Mouse (Mus musculus) heart, embryonic 10.5 days (tissue): ENCODE results near the gene Pik3r2. TPM values are rescaled to one million over a fixed set of nuclear protein-coding genes. Genes with fewer than 3 reads are reported as not detected.

Experiments
- DNase-seq: peaks from one replicate; pipeline ENCODE4 v3.0.0-alpha.2; 2017; ENCODE audit warnings: low spot score
- H3K27ac ChIP-seq: fragments of 300-500 bp; sonication (generic); 2 replicates; pipeline ENCODE4 v1.5.1; 2016; ENCODE audit warnings: mild to moderate bottlenecking
- H3K27me3 ChIP-seq: fragments of 300-500 bp; sonication (generic); 2 replicates; pipeline ENCODE4 v1.6.1; 2016; ENCODE audit warnings: mild to moderate bottlenecking; ENCODE audit not compliant: poor library complexity, insufficient read depth, severe bottlenecking
- H3K36me3 ChIP-seq: fragments of 300-500 bp; sonication (generic); 2 replicates; pipeline ENCODE4 v1.6.1; 2016; ENCODE audit warnings: mild to moderate bottlenecking, moderate library complexity
- H3K4me1 ChIP-seq: fragments of 300-500 bp; sonication (generic); 2 replicates; pipeline ENCODE4 v1.6.1; 2016; ENCODE audit warnings: mild to moderate bottlenecking
- H3K4me3 ChIP-seq: fragments of 300-500 bp; sonication (generic); 2 replicates; pipeline ENCODE4 v1.5.1; 2016; ENCODE audit warnings: mild to moderate bottlenecking, moderate library complexity
- H3K9me3 ChIP-seq: fragments of 300-500 bp; sonication (generic); 2 replicates; pipeline ENCODE4 v1.6.1; 2016; ENCODE audit warnings: mild to moderate bottlenecking, moderate library complexity
- WGBS: fragments of 180-500 bp; shearing (Covaris S2); methylation state at CpG from one replicate; pipeline ENCODE4 v1.1.7; 2016; 5-methylcytosine and 5-hydroxymethylcytosine counted together
- polyA plus RNA-seq: library from polyadenylated mRNA; unstranded; fragments of >200 nt; fragmentation: Nextera tagmentation; extraction: Ambion mirVana; gene quantifications from 2 replicates; pipeline ENCODE4 v1.2.1, GENCODE M21; 2016

The Pik3r2 gene
- polyA plus RNA-seq, 1 experiment from 2014 or later: 43.5 TPM

GRCm38 (mm10) chr8:70737705-70738104, 38.8 kb downstream of the Pik3r2 start:
- H3K9me3 ChIP-seq: no peaks in the 10 kb centered on the region
- no peaks in the 10 kb centered on the region for H3K36me3 ChIP-seq
- no peak overlapping the region for H3K27ac ChIP-seq
- H3K27me3 ChIP-seq: peaks cover 42% of the 10 kb centered on the region
- WGBS: 63% methylated on average over 5 of the region's 5 CpGs
- peaks cover 20% of the 10 kb centered on the region for H3K4me1 ChIP-seq
- no peak overlapping the region for H3K4me3 ChIP-seq
- no peak for DNase-seq

GRCm38 (mm10) chr8:70730956-70731355, 45.6 kb downstream of the Pik3r2 start:
- Histone ChIP-seq H3K4me1 (peaks cover 7% of the 10 kb centered on the region), H3K9me3 (no peaks in the 10 kb centered on the region), H3K27ac (no peak overlapping the region; the same call in 1 of the 2 replicates), H3K36me3 (no peaks in the 10 kb centered on the region), H3K27me3 (peaks cover 74% of the 10 kb centered on the region), H3K4me3 (no peak overlapping the region)
- WGBS: 86% methylated on average over 4 of the region's 4 CpGs
- DNase-seq: no peak

GRCm38 (mm10) chr8:70729808-70730475, 46.6 kb downstream of the Pik3r2 start:
- no peaks in the 10 kb centered on the region for H3K36me3 ChIP-seq
- WGBS: 4% methylated on average over 34 of the region's 34 CpGs
- H3K9me3 ChIP-seq: no peaks in the 10 kb centered on the region
- H3K27me3 ChIP-seq: peaks cover 77% of the 10 kb centered on the region
- peaks cover 7% of the 10 kb centered on the region for H3K4me1 ChIP-seq
- DNase-seq: no peak
- H3K4me3 ChIP-seq: peak overlapping the region; percentile 53
- no peak overlapping the region for H3K27ac ChIP-seq

GRCm38 (mm10) chr8:70726721-70727120, 49.8 kb downstream of the Pik3r2 start:
- no peaks in the 10 kb centered on the region for H3K9me3 ChIP-seq
- no peak overlapping the region for H3K27ac ChIP-seq
- peaks cover 66% of the 10 kb centered on the region for H3K27me3 ChIP-seq
- H3K4me3 ChIP-seq: no peak overlapping the region
- WGBS: 46% methylated on average over 11 of the region's 11 CpGs
- no peaks in the 10 kb centered on the region for H3K36me3 ChIP-seq
- peaks cover 20% of the 10 kb centered on the region for H3K4me1 ChIP-seq
- DNase-seq: no peak

GRCm38 (mm10) chr8:70725792-70726447, 50.6 kb downstream of the Pik3r2 start:
- peaks cover 65% of the 10 kb centered on the region for H3K27me3 ChIP-seq
- no peak for DNase-seq

GRCm38 (mm10) chr8:70724216-70724615, 52.3 kb downstream of the Pik3r2 start:
- Histone ChIP-seq H3K4me3 (no peak overlapping the region), H3K27me3 (peaks cover 61% of the 10 kb centered on the region), H3K27ac (peak overlapping the region; percentile 24; the same call in 1 of the 2 replicates), H3K4me1 (peaks cover 13% of the 10 kb centered on the region; the same call in 1 of the 2 replicates), H3K36me3 (no peaks in the 10 kb centered on the region), H3K9me3 (no peaks in the 10 kb centered on the region)
- WGBS: 69% methylated on average over 12 of the region's 12 CpGs
- DNase-seq: no peak

More at GRCm38 (mm10) chr8:70725792-70726447, 50.6 kb downstream of the Pik3r2 start:
- H3K4me3 ChIP-seq: no peak overlapping the region
- H3K4me1 ChIP-seq: peaks cover 20% of the 10 kb centered on the region
- 18% methylated on average over 14 of the region's 14 CpGs for WGBS
- no peak overlapping the region for H3K27ac ChIP-seq
- no peaks in the 10 kb centered on the region for H3K36me3 ChIP-seq
- H3K9me3 ChIP-seq: no peaks in the 10 kb centered on the region

- Histone ChIP-seq H3K27me3 (peaks cover 56% of the 10 kb centered on the region), H3K36me3 (no peaks in the 10 kb centered on the region), H3K27ac (peak within 1 kb of the TSS; percentile 24; the same call in 1 of the 2 replicates), H3K4me1 (peaks cover 13% of the 10 kb centered on the region; the same call in 1 of the 2 replicates), H3K9me3 (no peaks in the 10 kb centered on the region), H3K4me3 (no peak within 1 kb of the TSS)
- WGBS: 54% methylated on average over 7 of the region's 7 CpGs
- no peak for DNase-seq
These were observed 52.9 kb downstream of the Pik3r2 start, which contains the start of gene Pde4c for GRCm38 (mm10) chr8:70723486-70724210. Pde4c (plus strand) TSS chr8:70723720.

- WGBS: 80% methylated on average over 8 of the region's 8 CpGs
- Histone ChIP-seq H3K27ac (no peak overlapping the region), H3K27me3 (peaks cover 55% of the 10 kb centered on the region)
These were observed 54.9 kb downstream of the Pik3r2 start for GRCm38 (mm10) chr8:70721601-70722000.

GRCm38 (mm10) chr8:70720739-70721138, 55.8 kb downstream of the Pik3r2 start:
- peaks cover 17% of the 10 kb centered on the region; the same call in 1 of the 2 replicates for H3K4me1 ChIP-seq
- no peak overlapping the region for H3K4me3 ChIP-seq
- no peak overlapping the region for H3K27ac ChIP-seq
- no peaks in the 10 kb centered on the region for H3K9me3 ChIP-seq
- H3K36me3 ChIP-seq: no peaks in the 10 kb centered on the region
- DNase-seq: no peak
- peaks cover 53% of the 10 kb centered on the region for H3K27me3 ChIP-seq
- WGBS: 6% methylated on average over 3 of the region's 3 CpGs

More at GRCm38 (mm10) chr8:70721601-70722000, 54.9 kb downstream of the Pik3r2 start:
- no peak for DNase-seq
- Histone ChIP-seq H3K36me3 (no peaks in the 10 kb centered on the region), H3K4me1 (peaks cover 17% of the 10 kb centered on the region; the same call in 1 of the 2 replicates), H3K4me3 (no peak overlapping the region), H3K9me3 (no peaks in the 10 kb centered on the region)

- Histone ChIP-seq H3K36me3 (no peaks in the 10 kb centered on the region), H3K4me3 (no peak overlapping the region), H3K27me3 (peaks cover 54% of the 10 kb centered on the region), H3K27ac (no peak overlapping the region), H3K4me1 (peaks cover 17% of the 10 kb centered on the region; the same call in 1 of the 2 replicates), H3K9me3 (no peaks in the 10 kb centered on the region)
- DNase-seq: no peak
- 53% methylated on average over 9 of the region's 9 CpGs for WGBS
These were observed 56.7 kb downstream of the Pik3r2 start for GRCm38 (mm10) chr8:70719796-70720270.

GRCm38 (mm10) chr8:70718297-70718696, 58.2 kb downstream of the Pik3r2 start, which contains the start of gene Gm3336:
Gm3336 (plus strand) TSS chr8:70718543.
- peaks cover 7% of the 10 kb centered on the region; the same call in 1 of the 2 replicates for H3K4me1 ChIP-seq
- WGBS: 2% methylated on average over 19 of the region's 19 CpGs
- H3K27me3 ChIP-seq: peaks cover 56% of the 10 kb centered on the region
- DNase-seq: no peak
- H3K4me3 ChIP-seq: no peak within 1 kb of the TSS
- no peaks in the 10 kb centered on the region for H3K36me3 ChIP-seq
- H3K9me3 ChIP-seq: no peaks in the 10 kb centered on the region
- no peak within 1 kb of the TSS for H3K27ac ChIP-seq
